Mouse (Mus musculus): ENCODE results near the gene Adam23. TPM values are rescaled to one million over a fixed set of nuclear protein-coding genes. Genes with fewer than 3 reads are reported as not detected.

Gene Adam23
- 3.4 and 3.5 TPM in 2 replicates for polyA plus RNA-seq (2012; ENCODE audit: insufficient read depth, insufficient read length, missing spikeins)

- no peaks in the 10 kb centered on the region for H3K4me1 ChIP-seq (ENCODE audit: control insufficient read depth, insufficient read depth, insufficient read length, low read length)
- no peak within 1 kb of the TSS for H3K27ac ChIP-seq (replicated peaks; ENCODE audit: low read depth, low read length)
- peak within 1 kb of the TSS; percentile 54 for H3K4me3 ChIP-seq (ENCODE audit: insufficient read depth, low read depth, low read length)
Observed at GRCm38 (mm10) chr1:63445656-63446046, at the start of gene Adam23. Gene Adam23 (plus strand): TSS chr1:63445891.

- no peak overlapping the region for H3K4me3 ChIP-seq (ENCODE audit: insufficient read depth, low read depth, low read length)
- H3K27ac ChIP-seq (replicated peaks; ENCODE audit: low read depth, low read length) = no peak overlapping the region
Observed at GRCm38 (mm10) chr1:63401130-63401529, 44.6 kb upstream of the Adam23 start.

GRCm38 (mm10) chr1:63403601-63404000, 42.1 kb upstream of the Adam23 start:
- Histone ChIP-seq H3K4me3 (ENCODE audit: insufficient read depth, low read depth, low read length) (no peak overlapping the region), H3K27ac (replicated peaks; ENCODE audit: low read depth, low read length) (no peak overlapping the region)

More at GRCm38 (mm10) chr1:63401130-63401529, 44.6 kb upstream of the Adam23 start:
- no peaks in the 10 kb centered on the region for H3K4me1 ChIP-seq (ENCODE audit: control insufficient read depth, insufficient read depth, insufficient read length, low read length)

GRCm38 (mm10) chr1:63408344-63408743, 37.3 kb upstream of the Adam23 start:
- Histone ChIP-seq H3K4me3 (ENCODE audit: insufficient read depth, low read depth, low read length) (no peak overlapping the region), H3K4me1 (ENCODE audit: control insufficient read depth, insufficient read depth, insufficient read length, low read length) (no peaks in the 10 kb centered on the region), H3K27ac (replicated peaks; ENCODE audit: low read depth, low read length) (no peak overlapping the region)

More at GRCm38 (mm10) chr1:63403601-63404000, 42.1 kb upstream of the Adam23 start:
- H3K4me1 ChIP-seq (ENCODE audit: control insufficient read depth, insufficient read depth, insufficient read length, low read length) = no peaks in the 10 kb centered on the region

GRCm38 (mm10) chr1:63418491-63418890, 27.2 kb upstream of the Adam23 start:
- Histone ChIP-seq H3K27ac (replicated peaks; ENCODE audit: low read depth, low read length) (no peak overlapping the region), H3K4me1 (ENCODE audit: control insufficient read depth, insufficient read depth, insufficient read length, low read length) (no peaks in the 10 kb centered on the region), H3K4me3 (ENCODE audit: insufficient read depth, low read depth, low read length) (no peak overlapping the region)

GRCm38 (mm10) chr1:63430668-63431067, 15.0 kb upstream of the Adam23 start:
- no peak overlapping the region for H3K27ac ChIP-seq (replicated peaks; ENCODE audit: low read depth, low read length)
- no peaks in the 10 kb centered on the region for H3K4me1 ChIP-seq (ENCODE audit: control insufficient read depth, insufficient read depth, insufficient read length, low read length)
- no peak overlapping the region for H3K4me3 ChIP-seq (ENCODE audit: insufficient read depth, low read depth, low read length)

- no peaks in the 10 kb centered on the region for H3K4me1 ChIP-seq (ENCODE audit: control insufficient read depth, insufficient read depth, insufficient read length, low read length)
- no peak overlapping the region for H3K27ac ChIP-seq (replicated peaks; ENCODE audit: low read depth, low read length)
- no peak overlapping the region for H3K4me3 ChIP-seq (ENCODE audit: insufficient read depth, low read depth, low read length)
Observed at GRCm38 (mm10) chr1:63431166-63431565, 14.5 kb upstream of the Adam23 start.

GRCm38 (mm10) chr1:63431842-63432241, 13.8 kb upstream of the Adam23 start:
- Histone ChIP-seq H3K4me1 (ENCODE audit: control insufficient read depth, insufficient read depth, insufficient read length, low read length) (no peaks in the 10 kb centered on the region), H3K27ac (replicated peaks; ENCODE audit: low read depth, low read length) (no peak overlapping the region), H3K4me3 (ENCODE audit: insufficient read depth, low read depth, low read length) (no peak overlapping the region)

- Histone ChIP-seq H3K27ac (replicated peaks; ENCODE audit: low read depth, low read length) (no peak overlapping the region), H3K4me3 (ENCODE audit: insufficient read depth, low read depth, low read length) (no peak overlapping the region), H3K4me1 (ENCODE audit: control insufficient read depth, insufficient read depth, insufficient read length, low read length) (no peaks in the 10 kb centered on the region)
Observed at GRCm38 (mm10) chr1:63434052-63434451, 11.6 kb upstream of the Adam23 start.

- Histone ChIP-seq H3K4me3 (ENCODE audit: insufficient read depth, low read depth, low read length) (no peak overlapping the region), H3K4me1 (ENCODE audit: control insufficient read depth, insufficient read depth, insufficient read length, low read length) (no peaks in the 10 kb centered on the region), H3K27ac (replicated peaks; ENCODE audit: low read depth, low read length) (no peak overlapping the region)
Observed at GRCm38 (mm10) chr1:63437529-63437928, 8.2 kb upstream of the Adam23 start.

GRCm38 (mm10) chr1:63442186-63442585, 3.5 kb upstream of the Adam23 start:
- H3K4me1 ChIP-seq (ENCODE audit: control insufficient read depth, insufficient read depth, insufficient read length, low read length) = no peaks in the 10 kb centered on the region
- no peak overlapping the region for H3K4me3 ChIP-seq (ENCODE audit: insufficient read depth, low read depth, low read length)
- no peak overlapping the region for H3K27ac ChIP-seq (replicated peaks; ENCODE audit: low read depth, low read length)

GRCm38 (mm10) chr1:63442616-63443015, 3.1 kb upstream of the Adam23 start:
- Histone ChIP-seq H3K27ac (replicated peaks; ENCODE audit: low read depth, low read length) (no peak overlapping the region), H3K4me3 (ENCODE audit: insufficient read depth, low read depth, low read length) (no peak overlapping the region), H3K4me1 (ENCODE audit: control insufficient read depth, insufficient read depth, insufficient read length, low read length) (no peaks in the 10 kb centered on the region)

- Histone ChIP-seq H3K4me3 (ENCODE audit: insufficient read depth, low read depth, low read length) (0 out of 2 replicates have a peak overlapping the region, but pooled peaks have one; percentile 54), H3K4me1 (ENCODE audit: control insufficient read depth, insufficient read depth, insufficient read length, low read length) (no peaks in the 10 kb centered on the region), H3K27ac (replicated peaks; ENCODE audit: low read depth, low read length) (no peak overlapping the region)
Observed at GRCm38 (mm10) chr1:63445149-63445609, 512 bp upstream of the Adam23 start.

GRCm38 (mm10) chr1:63446047-63446704, 485 bp downstream of the Adam23 start:
- Histone ChIP-seq H3K27ac (replicated peaks; ENCODE audit: low read depth, low read length) (no peak overlapping the region), H3K4me3 (ENCODE audit: insufficient read depth, low read depth, low read length) (peak overlapping the region; percentile 54), H3K4me1 (ENCODE audit: control insufficient read depth, insufficient read depth, insufficient read length, low read length) (no peaks in the 10 kb centered on the region)

GRCm38 (mm10) chr1:63446721-63447120, 1.0 kb downstream of the Adam23 start:
- Histone ChIP-seq H3K4me1 (ENCODE audit: control insufficient read depth, insufficient read depth, insufficient read length, low read length) (no peaks in the 10 kb centered on the region), H3K27ac (replicated peaks; ENCODE audit: low read depth, low read length) (no peak overlapping the region), H3K4me3 (ENCODE audit: insufficient read depth, low read depth, low read length) (peak overlapping the region; percentile 54)

GRCm38 (mm10) chr1:63450091-63450490, 4.4 kb downstream of the Adam23 start:
- no peaks in the 10 kb centered on the region for H3K4me1 ChIP-seq (ENCODE audit: control insufficient read depth, insufficient read depth, insufficient read length, low read length)
- no peak overlapping the region for H3K27ac ChIP-seq (replicated peaks; ENCODE audit: low read depth, low read length)
- no peak overlapping the region for H3K4me3 ChIP-seq (ENCODE audit: insufficient read depth, low read depth, low read length)
